Mouse (Mus musculus) thymus, postnatal 4 days (tissue): ENCODE measurements around the gene Kif14.

Experiments
- DNase-seq: peaks from one replicate; pipeline ENCODE4 v3.0.0; 2021

The Kif14 gene

DNA sequence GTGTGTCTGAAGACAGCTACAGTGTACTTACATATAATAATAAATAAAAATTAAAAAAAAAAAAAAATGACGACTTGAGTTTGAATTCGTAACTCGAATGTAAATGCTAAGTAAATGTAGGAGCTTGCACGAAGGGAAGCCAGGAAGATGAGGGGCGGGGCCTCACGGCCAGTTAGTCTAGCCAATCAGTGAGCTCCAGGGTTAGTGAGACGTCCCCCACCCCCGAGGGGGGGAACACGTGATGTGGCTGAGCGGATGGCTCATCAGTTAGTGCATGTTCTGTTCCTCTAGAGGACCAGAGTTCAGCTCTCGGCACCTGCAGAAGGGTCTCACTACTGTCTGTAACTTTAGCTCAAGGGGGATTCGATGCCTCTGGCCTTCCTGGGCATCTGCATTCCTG lies 91.3 kb downstream of the Kif14 start:
- DNase-seq = no peak

DNA sequence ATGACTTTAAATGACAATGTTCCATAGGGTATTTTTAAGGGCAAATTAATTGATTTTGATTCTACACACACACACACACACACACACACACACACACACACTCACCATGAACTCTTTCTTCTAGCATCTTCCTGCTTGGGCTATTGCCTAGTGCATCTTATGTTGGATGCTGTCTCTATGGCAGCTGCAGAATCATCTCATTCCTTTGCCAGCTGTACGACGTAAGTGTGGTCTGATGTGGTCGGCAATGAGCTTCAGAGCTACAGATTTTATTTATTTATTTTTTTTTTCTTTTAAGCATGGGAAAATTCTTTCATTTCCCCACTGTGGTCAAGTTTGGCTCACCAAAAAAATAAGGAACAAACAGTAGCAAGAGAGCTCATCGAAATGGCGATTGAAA lies 92.6 kb downstream of the Kif14 start:
- no peak for DNase-seq

DNA sequence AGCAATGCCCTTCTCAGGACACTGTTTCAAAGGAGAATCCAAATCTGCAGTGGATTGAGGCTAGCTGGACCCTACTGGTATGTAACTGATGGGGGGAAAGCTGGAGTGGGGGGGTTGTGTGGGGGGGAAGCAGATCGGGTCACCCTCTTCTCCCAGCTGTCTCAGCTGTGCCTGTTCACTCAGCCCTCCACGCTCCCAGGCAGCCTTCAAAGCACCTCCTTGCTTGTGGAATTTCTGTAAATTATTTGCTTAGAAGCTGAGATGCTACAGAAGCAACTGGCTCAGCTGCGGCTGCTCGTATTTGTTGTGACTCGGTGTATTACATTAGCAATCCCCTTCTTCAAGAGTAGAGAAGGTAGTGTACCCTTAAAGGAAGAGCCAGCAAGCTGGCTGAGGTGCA lies 93.1 kb downstream of the Kif14 start:
- DNase-seq = no peak

DNA sequence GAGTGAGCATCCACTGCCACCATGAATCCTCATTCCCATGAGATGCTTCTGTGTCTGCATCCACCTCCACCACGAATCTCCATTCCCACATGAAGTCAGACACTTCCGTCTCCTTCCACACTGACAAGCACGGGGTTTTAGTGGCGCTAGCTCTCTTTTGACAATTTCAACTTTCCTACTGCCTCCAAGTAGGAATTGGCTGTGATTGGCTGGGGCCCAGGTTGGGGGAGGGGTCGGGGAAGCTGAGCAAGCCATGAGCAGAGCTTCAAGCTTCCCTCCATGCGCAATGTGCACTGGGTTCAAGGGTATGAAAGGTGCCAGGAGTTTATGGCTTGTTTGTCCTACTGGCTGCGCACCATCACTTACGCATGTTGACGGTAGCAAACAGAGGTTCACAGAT lies 93.6 kb downstream of the Kif14 start:
- DNase-seq = no peak

DNA sequence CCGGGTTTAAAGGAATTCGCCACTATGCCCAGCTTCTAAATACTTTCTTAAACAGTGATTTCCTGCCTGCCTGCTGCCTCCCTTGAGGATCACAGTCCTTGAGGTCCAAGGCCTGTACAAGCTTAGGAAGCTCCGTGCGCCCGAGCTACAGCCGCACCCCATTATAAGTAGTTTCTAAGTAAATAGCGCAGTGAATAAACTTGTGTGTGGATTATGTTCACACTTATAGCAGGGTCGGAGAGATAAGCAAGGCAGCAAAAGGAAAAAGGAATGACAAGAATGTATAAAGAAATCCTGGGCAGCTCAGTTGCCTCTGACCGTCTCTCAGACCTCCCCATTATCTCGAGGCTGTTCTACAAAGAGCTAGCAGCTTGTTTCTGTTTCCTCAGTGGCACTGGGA lies 95.7 kb downstream of the Kif14 start:
- DNase-seq = no peak

DNA sequence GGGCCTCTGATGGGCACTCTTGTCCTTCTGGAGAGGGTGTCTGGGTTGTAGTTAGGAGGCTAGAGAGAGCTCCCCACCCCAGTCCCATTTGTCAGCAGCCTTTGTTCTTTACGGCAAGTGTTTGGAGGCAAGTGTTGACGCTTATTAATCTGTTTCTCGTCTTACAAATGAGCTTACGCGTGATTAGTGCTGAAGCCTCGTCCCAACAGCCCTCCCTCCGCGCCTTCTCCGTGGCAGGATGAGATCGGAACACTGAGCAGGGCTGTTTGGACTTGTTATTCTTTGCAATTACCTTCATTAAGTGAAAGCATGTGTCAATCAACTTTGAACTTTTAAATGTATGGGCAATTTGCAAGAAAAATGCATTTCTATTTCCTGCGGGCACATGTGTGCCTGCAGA lies 97.0 kb downstream of the Kif14 start:
- DNase-seq = no peak

DNA sequence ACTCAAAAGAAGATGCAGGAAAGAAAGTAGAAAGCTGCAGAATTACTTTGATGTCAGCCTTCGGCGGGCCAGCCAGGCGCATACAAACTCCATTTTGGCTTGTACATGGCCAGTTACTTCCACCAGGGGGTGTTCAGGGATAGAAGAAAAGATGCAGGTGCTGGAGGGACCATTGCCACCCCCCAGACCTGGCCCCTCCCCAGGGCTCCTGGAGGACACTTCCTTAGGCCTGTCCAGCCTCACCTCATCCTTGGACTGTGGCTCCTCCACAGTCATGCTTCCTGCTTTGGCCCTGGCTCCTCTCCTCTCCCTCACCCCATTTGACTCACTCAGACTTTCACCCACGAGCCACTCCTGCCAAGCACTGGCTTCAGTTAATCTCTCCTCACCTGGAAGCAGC lies 98.8 kb downstream of the Kif14 start:
- DNase-seq = peak; percentile 63

DNA sequence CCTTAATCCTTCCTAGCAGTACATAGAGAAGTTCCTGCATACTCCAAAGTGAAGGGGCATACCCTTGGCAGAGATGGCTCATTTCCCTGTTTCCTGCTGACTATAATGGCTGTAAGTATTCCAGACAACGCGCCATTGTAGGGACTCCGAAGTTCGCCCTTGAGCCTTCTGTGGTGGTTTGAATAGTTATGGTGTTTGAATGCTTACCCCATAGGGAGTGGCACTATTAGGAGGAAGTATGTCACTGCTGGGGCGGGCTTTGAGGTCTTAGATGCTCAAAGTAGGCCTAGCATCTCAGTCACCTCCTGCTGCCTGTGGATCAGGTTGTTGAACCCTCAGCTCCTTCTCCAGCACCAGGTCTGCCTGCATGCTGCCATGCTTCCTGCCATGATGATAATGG lies 100.2 kb downstream of the Kif14 start:
- DNase-seq = no peak

DNA sequence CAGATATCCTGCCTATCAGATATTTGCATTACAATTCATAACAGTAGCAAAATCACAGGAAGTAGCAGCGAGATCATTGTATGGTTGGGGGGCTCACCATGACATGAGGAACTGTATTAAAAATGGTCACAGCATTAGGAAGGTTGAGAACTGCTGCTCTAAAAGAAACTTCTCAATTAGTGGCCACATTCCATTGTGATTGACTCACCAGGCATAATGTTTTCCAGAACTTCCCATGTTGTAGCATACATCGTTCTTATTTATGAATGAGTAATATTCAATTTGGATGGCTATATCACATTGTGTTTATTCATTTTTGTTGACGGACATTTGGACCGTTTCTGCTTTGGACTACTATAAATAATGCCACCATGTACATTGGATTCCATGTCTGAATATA lies 101.5 kb downstream of the Kif14 start:
- DNase-seq = no peak

DNA sequence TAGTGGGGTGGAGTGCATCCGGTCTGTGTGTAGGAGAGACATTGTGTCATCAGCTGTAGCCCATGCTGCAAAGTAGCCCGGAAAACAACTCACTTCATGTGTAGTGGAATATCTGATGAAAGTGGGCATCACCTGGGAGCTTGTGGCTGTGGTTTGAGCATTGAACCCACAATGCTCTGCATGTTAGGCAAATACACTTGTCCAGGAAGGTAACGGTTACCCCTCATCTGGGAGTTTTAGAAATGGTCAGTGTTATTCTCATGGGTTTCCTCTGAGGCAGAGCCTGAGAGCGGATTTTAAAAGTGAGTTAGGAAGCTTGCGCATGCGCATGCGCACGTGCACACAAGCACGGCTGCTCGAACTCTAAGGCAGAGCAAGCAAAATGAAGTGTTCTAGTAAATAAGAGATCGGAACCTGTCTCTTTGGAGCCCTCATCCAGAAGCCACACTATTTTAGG lies 102.6 kb downstream of the Kif14 start:
- DNase-seq = no peak

DNA sequence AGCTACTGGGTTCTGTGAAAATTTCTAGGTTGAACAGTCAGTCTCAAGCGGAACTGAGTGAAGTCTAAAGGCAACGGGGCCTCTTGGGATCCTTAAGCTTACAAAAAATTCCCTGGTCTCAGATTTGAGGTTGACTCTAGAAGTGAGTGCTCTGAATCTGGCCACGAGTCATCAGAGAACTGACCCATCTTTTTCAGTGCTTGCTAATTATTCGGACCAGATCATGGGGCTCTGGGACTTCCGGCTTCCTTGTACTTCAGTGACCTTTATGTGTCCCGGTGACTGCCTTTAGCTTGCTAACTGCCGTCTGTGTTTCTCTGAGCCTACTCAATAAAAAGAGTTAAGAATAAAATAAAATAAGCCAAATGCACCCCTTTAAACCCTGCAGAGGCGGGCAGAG lies 103.1 kb downstream of the Kif14 start:
- no peak for DNase-seq

DNA sequence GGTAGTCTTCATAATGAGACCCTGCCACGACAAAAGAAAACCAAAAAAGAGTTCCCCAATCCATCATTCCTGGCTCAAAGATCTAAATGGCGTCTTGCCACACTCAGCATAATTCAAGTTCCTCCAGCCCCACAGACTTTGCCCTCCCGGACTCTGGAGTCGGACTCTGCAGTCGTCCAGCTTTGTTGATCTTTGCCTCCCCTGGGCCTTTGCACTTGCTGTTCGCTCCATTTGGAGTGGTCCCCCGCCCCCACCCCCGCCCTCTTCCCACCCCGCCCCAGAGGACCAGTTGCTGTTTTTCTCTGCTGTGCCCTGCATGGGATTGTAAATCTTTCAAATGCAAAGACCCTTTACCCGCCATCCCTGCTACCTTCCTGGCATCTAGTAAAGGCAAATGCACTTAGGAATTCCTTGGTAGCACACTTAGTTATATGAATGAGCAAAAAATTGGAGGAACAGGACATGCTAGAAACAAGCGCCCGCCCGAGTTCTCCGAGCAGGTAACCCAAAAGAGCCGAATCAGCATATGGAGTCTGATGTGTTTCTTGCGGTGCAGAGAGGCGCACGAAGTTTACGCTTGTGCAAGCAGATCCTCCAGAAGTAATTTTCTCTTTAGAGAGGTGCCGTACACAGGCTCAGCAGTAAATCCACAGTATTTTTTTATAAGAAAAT lies 103.6 kb downstream of the Kif14 start:
- DNase-seq = no peak

DNA sequence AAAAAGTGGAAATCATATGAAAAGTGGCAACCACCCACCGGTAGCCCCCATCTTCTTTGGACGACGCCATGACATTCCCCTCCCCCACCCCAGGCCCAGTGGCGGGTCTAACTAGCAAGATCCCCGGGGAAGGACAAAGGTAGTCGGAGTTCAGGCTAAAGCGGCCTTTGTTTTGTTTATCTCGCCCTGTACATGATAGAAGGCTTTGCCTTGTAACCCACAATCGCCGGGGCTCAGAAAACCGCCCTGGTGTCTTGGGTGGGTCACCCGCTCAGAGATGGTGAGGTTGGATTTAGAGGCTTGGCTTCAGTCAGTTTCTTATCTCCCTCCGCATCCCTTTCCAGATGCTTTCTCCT lies 104.1 kb downstream of the Kif14 start:
- DNase-seq = no peak

DNA sequence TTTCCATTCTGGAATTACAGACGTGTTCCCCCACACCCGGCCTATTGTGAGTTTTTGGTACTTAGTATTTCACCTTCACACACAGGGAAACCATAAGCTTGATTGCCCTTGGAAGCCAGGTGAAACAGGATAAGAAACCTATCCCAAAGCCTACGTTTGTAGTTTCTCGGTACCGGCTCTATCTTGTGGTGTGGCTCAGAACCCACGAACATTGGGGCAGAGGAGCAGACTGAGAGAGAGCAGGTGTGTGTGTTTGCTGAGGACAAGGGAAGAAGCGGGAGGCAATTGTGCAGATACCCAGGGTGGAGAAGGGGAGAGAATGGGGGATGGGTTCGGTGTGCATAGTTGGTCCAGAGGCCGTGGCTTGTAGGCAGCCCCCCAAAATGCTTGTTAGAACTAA lies 104.8 kb downstream of the Kif14 start:
- DNase-seq = no peak

DNA sequence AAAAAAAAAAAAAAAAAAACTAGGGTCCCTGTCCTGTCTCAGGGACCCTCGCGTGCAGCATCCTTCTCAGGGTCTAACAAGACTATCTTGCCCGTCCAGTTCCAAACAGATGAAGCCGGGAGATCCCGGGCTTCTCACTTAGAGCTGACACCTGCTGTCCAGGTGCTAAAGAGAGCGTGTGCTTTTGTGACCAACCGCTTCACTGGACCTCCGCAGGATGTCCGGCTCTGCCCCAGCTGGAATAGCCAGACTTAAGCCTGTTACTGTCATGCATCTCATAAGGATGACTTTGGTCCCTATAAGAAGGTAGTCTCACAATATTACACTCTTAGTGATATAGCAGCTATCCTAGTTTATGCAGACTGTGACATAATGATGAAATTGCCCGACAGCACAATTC lies 105.4 kb downstream of the Kif14 start:
- DNase-seq = no peak

DNA sequence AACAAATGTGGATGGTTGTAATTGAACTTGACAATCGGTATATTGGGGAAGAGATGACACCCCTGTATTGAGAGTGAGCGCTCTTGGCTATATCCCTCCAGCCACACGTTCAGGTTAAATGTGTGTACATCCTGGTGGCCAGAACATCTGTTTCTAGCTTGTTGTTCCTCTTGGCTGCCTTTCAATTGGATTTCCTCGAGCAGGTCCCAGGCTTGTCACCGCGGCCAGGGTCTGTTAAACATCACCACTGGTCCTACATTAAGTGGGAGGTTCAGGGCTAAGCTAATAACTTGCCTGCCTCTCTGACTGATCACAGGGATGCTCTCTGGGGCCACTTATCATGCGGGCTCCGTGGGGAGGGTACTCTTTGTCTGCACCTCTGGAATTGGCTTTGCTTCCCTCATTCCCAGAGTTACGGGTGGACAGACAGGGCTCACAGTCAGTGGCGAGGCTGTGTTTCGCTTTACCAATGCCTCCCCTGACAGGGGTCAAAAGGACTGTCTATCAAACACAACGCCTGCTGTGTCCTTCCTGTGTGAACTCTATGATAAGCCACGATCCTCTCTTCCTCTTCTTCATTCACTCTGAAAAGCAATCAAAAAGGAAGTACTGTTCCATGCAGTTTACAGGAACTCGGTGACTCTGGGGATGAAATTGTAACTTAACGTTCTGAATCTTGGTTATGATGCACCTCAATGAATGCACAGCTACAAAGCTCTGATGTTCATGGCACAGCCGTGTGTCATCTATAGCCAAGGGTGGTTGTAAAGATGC lies 111.9 kb downstream of the Kif14 start:
- DNase-seq = no peak

DNA sequence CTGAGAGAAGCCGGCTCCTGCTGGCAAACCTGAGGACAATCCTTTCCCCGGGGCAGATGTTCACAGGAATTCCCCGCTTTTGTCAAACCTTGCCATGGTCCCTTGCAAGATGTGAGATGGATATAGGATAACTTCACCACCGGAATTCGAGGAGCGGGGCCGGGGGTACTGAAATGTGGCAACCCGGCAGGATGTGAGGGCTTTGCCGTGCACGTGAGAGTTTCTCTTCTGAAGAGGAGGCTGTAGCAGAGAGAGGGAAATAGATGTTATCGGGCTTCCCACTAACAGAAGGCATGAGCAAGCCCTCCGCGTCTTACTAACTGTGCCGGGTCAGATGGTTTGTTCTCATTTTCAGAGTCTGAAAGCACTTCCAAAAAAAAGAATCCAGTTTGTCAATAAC lies 113.2 kb downstream of the Kif14 start:
- peak; percentile 52 for DNase-seq

DNA sequence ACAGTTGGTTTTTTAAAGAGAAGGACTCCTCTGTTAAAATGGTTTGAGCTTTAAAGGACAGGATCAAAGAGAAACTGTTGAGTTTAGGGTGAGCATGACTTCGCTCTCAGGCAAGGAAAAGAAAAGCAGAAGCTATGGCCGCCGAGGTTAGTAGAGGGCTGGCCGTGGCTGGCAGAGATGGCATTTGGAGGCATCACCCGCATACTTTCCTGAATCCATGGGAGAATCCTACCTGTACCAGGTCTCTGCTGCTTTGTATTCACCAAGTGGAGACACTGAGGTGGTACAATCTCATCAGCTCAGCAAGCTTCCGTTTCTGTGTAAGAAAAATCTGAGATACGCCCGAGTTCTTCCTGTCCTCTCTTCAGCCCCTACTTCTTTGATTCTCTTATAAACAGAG lies 114.1 kb downstream of the Kif14 start:
- no peak for DNase-seq
